16 mouse cellular contexts compared by ENCODE assay signal in the genomic region with DNA sequence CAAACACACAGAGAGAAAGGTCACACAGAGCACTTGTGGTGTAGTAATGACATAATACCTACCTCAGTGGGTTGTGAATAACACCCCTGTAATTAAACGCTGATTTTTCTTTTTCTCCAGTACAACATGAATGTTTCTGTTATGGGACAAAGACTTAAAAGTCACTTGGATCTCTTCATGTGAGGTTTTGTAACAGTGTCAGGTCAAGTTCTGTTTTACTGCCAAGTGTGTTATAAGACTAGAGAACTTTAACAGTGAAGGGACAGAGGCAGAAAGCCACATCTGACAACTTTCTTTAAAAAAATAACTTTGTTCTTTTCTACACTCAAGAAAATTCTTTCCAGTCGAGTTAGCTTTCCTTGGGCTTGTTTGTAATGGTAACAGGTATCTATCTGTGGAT.
"Had no signal": no experiment of that assay in that cellular context is flagged by ENCODE, and none has a peak within 500 bp of the region (broad histone marks: within the 10 kb centered on the region; RNA-seq: fewer than 3 reads in every experiment).

No protein-coding gene starts in this region.

- H3K27me3 ChIP-seq: neural tube, embryonic 13.5 days; neural tube, embryonic 15.5 days; stomach, embryonic 15.5 days had no signal

- H3K27ac ChIP-seq: stomach, embryonic 15.5 days; stomach, postnatal 0 days had no signal

- DNase-seq: retina, postnatal 1 day; right cerebral cortex, adult 18-20 months; right cerebral cortex, postnatal 14 days; right cerebral cortex, postnatal 25 days; right cerebral cortex, postnatal 4 days; spleen, adult 18-20 months; thymus, adult 18-20 months; thymus, adult 2 months; thymus, postnatal 14 days; thymus, postnatal 25 days; thymus, postnatal 36 days; thymus, postnatal 4 days had no signal

- H3K4me2 ChIP-seq: neural tube, embryonic 15.5 days; stomach, embryonic 15.5 days had no signal

- H3K4me3 ChIP-seq: neural tube, embryonic 13.5 days; neural tube, embryonic 15.5 days; stomach, embryonic 15.5 days had no signal

- H3K9ac ChIP-seq: neural tube, embryonic 15.5 days; stomach, embryonic 15.5 days had no signal

- H3K9me3 ChIP-seq: neural tube, embryonic 13.5 days; neural tube, embryonic 15.5 days; stomach, embryonic 15.5 days had no signal

- H3K36me3 ChIP-seq: neural tube, embryonic 13.5 days; neural tube, embryonic 15.5 days had no signal
